7 mouse cellular contexts compared by ENCODE assay signal in genomic region chr11:66984165-66985135, GRCm38 (mm10). TPM values are rescaled to one million over a fixed set of nuclear protein-coding genes. Genes with fewer than 3 reads are reported as not detected.
DNase-seq lines count a peak whose midpoint lies in the region; ATAC-seq lines count a peak whose summit lies in the region.

No protein-coding gene starts in this region.

- peak overlapping the region; percentile 47 for H3K4me3 ChIP-seq in limb, embryonic 12.5 days (replicated peaks)
- peak overlapping the region; percentile 40 for H3K4me3 ChIP-seq in midbrain, embryonic 14.5 days (replicated peaks; ENCODE audit: low read depth, low read length)

- peak overlapping the region; percentile 45; the same call in 1 of the 2 replicates for H3K27ac ChIP-seq in limb, embryonic 12.5 days
- H3K27ac ChIP-seq in midbrain, embryonic 14.5 days (replicated peaks; ENCODE audit: low read depth, low read length): peak overlapping the region; percentile 83

- H3K9me3 ChIP-seq in limb, embryonic 12.5 days: no peaks in the 10 kb centered on the region
- no peaks in the 10 kb centered on the region for H3K9me3 ChIP-seq in midbrain, embryonic 14.5 days (ENCODE audit: control insufficient read depth, low read length)

- H3K4me1 ChIP-seq in limb, embryonic 12.5 days (replicated peaks): peaks cover 23% of the 10 kb centered on the region
- H3K4me1 ChIP-seq in midbrain, embryonic 14.5 days (ENCODE audit: control insufficient read depth, insufficient read depth, low read length): peaks cover 14% of the 10 kb centered on the region; the same call in 1 of the 2 replicates

- DNase-seq in adrenal gland, adult 2 months: peak; percentile 77
- peak; percentile 91 for DNase-seq in embryo, embryonic 10 days (ENCODE audit: low spot score)
- peak; percentile 94 for DNase-seq in heart, adult 11 months
- DNase-seq in kidney, adult 11 months: peak; percentile 70
- DNase-seq in midbrain, embryonic 14.5 days: peak; percentile 94
- peak; percentile 29 to 73 for DNase-seq in spleen, adult 18-20 months

- no peaks in the 10 kb centered on the region for H3K36me3 ChIP-seq in limb, embryonic 12.5 days
- H3K36me3 ChIP-seq in midbrain, embryonic 14.5 days (ENCODE audit: control insufficient read depth, insufficient read depth, low read length): no peaks in the 10 kb centered on the region

- peak overlapping the region; percentile 57 for H3K9ac ChIP-seq in limb, embryonic 12.5 days (replicated peaks)
- H3K9ac ChIP-seq in midbrain, embryonic 14.5 days (replicated peaks; ENCODE audit: low read length): peak overlapping the region; percentile 58

- WGBS in limb, embryonic 12.5 days: 4% methylated on average over 28 of the region's 28 CpGs
- 4% methylated on average over 28 of the region's 28 CpGs for WGBS in midbrain, embryonic 14.5 days

- peak; percentile 20; the same call in 1 of the 2 replicates for ATAC-seq in limb, embryonic 12.5 days (ENCODE audit: insufficient number of reproducible peaks, insufficient read depth, low FRiP score, low TSS enrichment, low read depth)
- peak; percentile 75 for ATAC-seq in midbrain, embryonic 14.5 days (ENCODE audit: low FRiP score, low TSS enrichment)

- peak overlapping the region; percentile 69 for H3K4me2 ChIP-seq in limb, embryonic 12.5 days
- H3K4me2 ChIP-seq in midbrain, embryonic 14.5 days (ENCODE audit: low read length): peak overlapping the region; percentile 69

- H3K27me3 ChIP-seq in limb, embryonic 12.5 days: no peaks in the 10 kb centered on the region
- H3K27me3 ChIP-seq in midbrain, embryonic 14.5 days (ENCODE audit: control insufficient read depth, insufficient read depth, low read length): no peaks in the 10 kb centered on the region

RNA-seq across cellular contexts. Expression of gene Tmem238l, which starts 28.0 kb away (rescaled TPM):
- not detected for total RNA-seq in adrenal gland, adult 2 months (2021)
- polyA plus RNA-seq in adrenal gland, adult 2 months (2012; rRNA removed): not detected in 2 replicates
- not detected in 2 replicates for polyA plus RNA-seq in limb, embryonic 12.5 days (2016; fragmentation: Nextera tagmentation; extraction: Ambion mirVana)
- not detected in 2 replicates for polyA plus RNA-seq in midbrain, embryonic 14.5 days (2014; fragmentation: Nextera tagmentation; extraction: Ambion mirVana)

RNA-seq across cellular contexts. Expression of gene Tmem220, which starts 40.5 kb away (rescaled TPM):
- 1 to 10 TPM; 6.8 to 8.6 TPM for total RNA-seq in adrenal gland, adult 2 months (2021)
- 2.6 TPM in 2 replicates for polyA plus RNA-seq in adrenal gland, adult 2 months (2012; rRNA removed)
- 1.1 and 1.9 TPM in 2 replicates for polyA plus RNA-seq in limb, embryonic 12.5 days (2016; fragmentation: Nextera tagmentation; extraction: Ambion mirVana)
- polyA plus RNA-seq in midbrain, embryonic 14.5 days (2014; fragmentation: Nextera tagmentation; extraction: Ambion mirVana): 0.30 and 0.50 TPM in 2 replicates

Comparison
In these comparisons a context has a peak if more than half of its experiments do, and no peak if none do; other contexts are left out.
1. Peak in every context shown above with its lines: DNase-seq, ATAC-seq, H3K4me3 ChIP-seq and H3K27ac ChIP-seq.